Mouse (Mus musculus) lung, postnatal 0 days (tissue): ENCODE data around the gene Pbx2.

Experiments
- CTCF ChIP-seq: IDR thresholded peaks from 2 replicates; pipeline ENCODE4 v1.5.1; 2016; ENCODE audit warnings: antibody characterized with exemption, mild to moderate bottlenecking
- EP300 ChIP-seq: IDR thresholded peaks from 2 replicates; pipeline ENCODE4 v1.6.1; 2016; ENCODE audit warnings: antibody characterized with exemption, mild to moderate bottlenecking, control low read depth

DNA sequence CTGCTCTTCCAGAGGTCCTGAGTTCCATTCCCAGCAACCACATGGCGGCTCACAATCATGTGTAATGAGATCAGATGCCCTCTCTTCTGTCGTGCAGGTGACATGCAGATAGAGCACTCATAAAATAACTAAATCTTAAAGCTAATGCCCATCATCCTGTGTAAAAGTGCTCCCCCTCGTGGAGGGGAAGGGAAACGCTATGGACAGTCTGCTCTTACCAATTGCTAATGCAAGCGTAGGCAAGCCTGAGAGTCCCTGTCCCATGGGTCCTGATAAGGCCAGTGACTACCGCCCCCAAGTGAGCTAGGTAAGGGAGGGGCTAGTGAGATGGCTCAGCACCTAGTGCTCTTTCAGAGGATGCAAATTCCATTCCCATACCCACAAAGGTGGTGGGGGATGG lies 27.9 kb downstream of the Pbx2 start:
- TF ChIP-seq CTCF (peak; percentile 91), EP300 (no peak)
